Mouse (Mus musculus) C2C12 (cell line): ENCODE measurements around the gene Ccdc184.

ENCODE experiments used
- CEBPB ChIP-seq: IDR thresholded peaks from one replicate; pipeline ENCODE4 v1.6.1; 2011; ENCODE audit warnings: low read depth, mild to moderate bottlenecking, control low read depth, moderate library complexity
- CTCF ChIP-seq: IDR thresholded peaks from one replicate; pipeline ENCODE4 v1.5.1; 2011; ENCODE audit not compliant: control insufficient read depth, insufficient read depth, insufficient read length
- MAX ChIP-seq: IDR thresholded peaks from one replicate; pipeline ENCODE4 v1.6.1; 2011; ENCODE audit warnings: mild to moderate bottlenecking, control low read depth
- MYOD1 ChIP-seq: IDR thresholded peaks from one replicate; pipeline ENCODE4 v1.6.1; 2011; ENCODE audit warnings: low read depth; ENCODE audit not compliant: control insufficient read depth, insufficient read length
- MYOG ChIP-seq: IDR thresholded peaks from one replicate; pipeline ENCODE4 v1.6.1; 2011; ENCODE audit not compliant: control insufficient read depth, insufficient read length; ENCODE audit errors: extremely low read depth
- USF1 ChIP-seq: IDR thresholded peaks from one replicate; pipeline ENCODE4 v1.6.1; 2011; ENCODE audit warnings: low read depth, mild to moderate bottlenecking, control low read depth, moderate library complexity

GRCm38 (mm10) chr15:98120831-98121230, 46.1 kb upstream of the Ccdc184 start:
- TF ChIP-seq CTCF (no peak), USF1 (no peak), MYOD1 (no peak), MYOG (no peak), MAX (no peak), CEBPB (no peak)
